Mouse (Mus musculus) thymus, adult 2 months (tissue): Measurements from ENCODE around the gene Sufu.

Source experiments
- CTCF ChIP-seq: fragments of 200-500 bp; IDR thresholded peaks from 2 replicates; pipeline ENCODE4 v1.5.1; 2012; ENCODE audit warnings: mild to moderate bottlenecking, control low read depth, low read length, moderate library complexity, borderline replicate concordance; ENCODE audit not compliant: control insufficient read depth, poor library complexity, insufficient read depth; ENCODE audit errors: extremely low read depth
- POLR2A ChIP-seq: fragments of 200-500 bp; IDR thresholded peaks from 2 replicates; pipeline ENCODE4 v1.6.1; 2012; ENCODE audit warnings: mild to moderate bottlenecking, low read length, control low read depth, moderate library complexity; ENCODE audit not compliant: control insufficient read depth, poor library complexity, insufficient read depth; ENCODE audit errors: extremely low read depth

DNA sequence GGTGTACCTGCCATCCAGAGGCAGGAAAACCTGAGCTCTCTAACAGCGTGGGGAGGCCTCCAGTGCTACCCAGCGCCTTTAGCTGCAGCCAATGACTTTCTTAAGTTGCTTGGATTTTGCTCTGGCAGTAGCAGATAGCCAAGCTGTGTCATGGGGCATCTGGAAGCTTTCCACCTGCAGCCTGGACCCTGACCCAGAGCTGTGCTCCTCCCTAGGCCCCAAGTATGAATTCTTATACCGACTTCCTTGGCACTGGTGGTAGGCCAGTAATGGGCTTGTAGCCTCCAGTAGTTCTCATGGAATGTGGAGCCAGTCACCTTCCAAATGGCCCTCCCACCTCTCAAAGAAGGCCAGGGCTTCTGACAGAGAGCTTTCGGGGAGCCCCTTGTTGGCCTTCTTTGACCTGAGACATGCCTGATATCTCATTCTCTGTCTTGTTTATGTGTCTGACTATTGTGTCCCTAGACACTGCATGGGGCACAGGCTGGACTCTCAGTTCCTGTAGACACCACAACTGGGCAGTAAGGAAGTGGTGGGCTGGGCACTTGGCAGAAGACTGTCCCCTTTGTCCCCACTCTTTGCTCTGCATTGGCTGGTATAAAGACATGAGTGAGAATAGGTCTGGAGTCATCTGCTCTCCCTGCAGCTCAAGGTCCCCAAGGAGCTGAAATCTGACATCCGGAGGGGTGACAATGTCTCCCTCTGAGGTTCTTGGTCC lies 59.5 kb downstream of the Sufu start:
- TF ChIP-seq CTCF (no peak), POLR2A (no peak)
